Mouse (Mus musculus): ENCODE measurements around the gene Itga4.

Gene Itga4

GRCm38 (mm10) chr2:79267181-79267580 is 12.0 kb downstream of the Itga4 start:
- no peak for DNase-seq

- no peak for DNase-seq
Observed at GRCm38 (mm10) chr2:79268863-79269262, 13.6 kb downstream of the Itga4 start.

GRCm38 (mm10) chr2:79270034-79270535 is 14.9 kb downstream of the Itga4 start:
- no peak for DNase-seq

GRCm38 (mm10) chr2:79271838-79272237 is 16.6 kb downstream of the Itga4 start:
- DNase-seq = no peak

- no peak for DNase-seq
Observed at GRCm38 (mm10) chr2:79278581-79278980, 23.4 kb downstream of the Itga4 start.

- DNase-seq = no peak
Observed at GRCm38 (mm10) chr2:79284206-79284605, 29.0 kb downstream of the Itga4 start.

GRCm38 (mm10) chr2:79290149-79290548 is 34.9 kb downstream of the Itga4 start:
- DNase-seq = no peak

GRCm38 (mm10) chr2:79291922-79292321 is 36.7 kb downstream of the Itga4 start:
- DNase-seq = no peak

- no peak for DNase-seq
Observed at GRCm38 (mm10) chr2:79292431-79292830, 37.2 kb downstream of the Itga4 start.

- DNase-seq = no peak
Observed at GRCm38 (mm10) chr2:79302398-79302797, 47.2 kb downstream of the Itga4 start.

GRCm38 (mm10) chr2:79307549-79307948 is 52.3 kb downstream of the Itga4 start:
- DNase-seq = no peak

- no peak for DNase-seq
Observed at GRCm38 (mm10) chr2:79309454-79310118, 54.4 kb downstream of the Itga4 start.

GRCm38 (mm10) chr2:79312499-79312898 is 57.3 kb downstream of the Itga4 start:
- no peak for DNase-seq

GRCm38 (mm10) chr2:79315108-79315507 is 59.9 kb downstream of the Itga4 start:
- no peak for DNase-seq

GRCm38 (mm10) chr2:79316182-79316880 is 61.1 kb downstream of the Itga4 start:
- no peak for DNase-seq

- DNase-seq = no peak
Observed at GRCm38 (mm10) chr2:79328079-79328478, 72.9 kb downstream of the Itga4 start.

- no peak for DNase-seq
Observed at GRCm38 (mm10) chr2:79334661-79335060, 79.4 kb downstream of the Itga4 start.

- DNase-seq = no peak
Observed at GRCm38 (mm10) chr2:79336141-79336540, 80.9 kb downstream of the Itga4 start.

- DNase-seq = no peak
Observed at GRCm38 (mm10) chr2:79339003-79339402, 83.8 kb downstream of the Itga4 start.

GRCm38 (mm10) chr2:79343115-79343514 is 87.9 kb downstream of the Itga4 start:
- DNase-seq = no peak

GRCm38 (mm10) chr2:79351179-79352099 is 96.2 kb downstream of the Itga4 start:
- DNase-seq = no peak

- no peak for DNase-seq
Observed at GRCm38 (mm10) chr2:79352100-79352802, 97.0 kb downstream of the Itga4 start.

- no peak for DNase-seq
Observed at GRCm38 (mm10) chr2:79354773-79355172, 99.5 kb downstream of the Itga4 start.

All from kidney, adult 8-10 months (tissue).